Mouse (Mus musculus) heart, adult 2 months (tissue): ENCODE measurements at regions not wholly inside any gene's neighbourhood (a gene's known extent, or its start where the extent isn't known, plus 50 kb on each side); places are given as distances from the start of the nearest gene placed in this dataset.
A peak's percentile ranks its signal among the peaks of the same experiment; 100 is the strongest.

Experiments
- DNase-seq, 2 experiments: peaks; one replicate each; pipeline ENCODE4 v3.0.0; 2021
- H3K27ac ChIP-seq: fragments of 200-600 bp; 2 replicates; pipeline ENCODE4 v1.8.1; 2022
- H3K27me3 ChIP-seq: fragments of 200-500 bp; 2 replicates; pipeline ENCODE4 v1.6.1; 2012; ENCODE audit warnings: mild to moderate bottlenecking, low read length, inconsistent platforms, mixed read lengths; ENCODE audit not compliant: control insufficient read depth, insufficient read depth
- H3K36me3 ChIP-seq: fragments of 200-500 bp; 2 replicates; pipeline ENCODE4 v1.6.1; 2012; ENCODE audit warnings: low read length, inconsistent platforms; ENCODE audit not compliant: control insufficient read depth, insufficient read depth
- H3K4me1 ChIP-seq: fragments of 200-500 bp; 2 replicates; pipeline ENCODE4 v1.6.1; 2011; ENCODE audit warnings: low read length; ENCODE audit not compliant: control insufficient read depth, insufficient read depth
- H3K4me3 ChIP-seq: fragments of 200-600 bp; 2 replicates; pipeline ENCODE4 v1.8.1; 2022
- H3K79me2 ChIP-seq: fragments of 200-500 bp; replicated peaks from 2 replicates; pipeline ENCODE4 v1.6.1; 2012; ENCODE audit warnings: mild to moderate bottlenecking, inconsistent platforms, low read length, moderate library complexity, mixed read lengths; ENCODE audit not compliant: control insufficient read depth, insufficient read depth
- H3K9ac ChIP-seq: fragments of 200-500 bp; 2 replicates; pipeline ENCODE4 v1.6.1; 2012; ENCODE audit warnings: low read depth, mild to moderate bottlenecking, control low read depth, inconsistent platforms, low read length, mixed read lengths
- CTCF ChIP-seq: fragments of 200-600 bp; IDR thresholded peaks from 2 replicates; pipeline ENCODE4 v1.8.1; 2022; ENCODE audit warnings: antibody characterized with exemption, mild to moderate bottlenecking, moderate library complexity
- EP300 ChIP-seq: fragments of 200-500 bp; IDR thresholded peaks from 2 replicates; pipeline ENCODE4 v1.6.1; 2011; ENCODE audit warnings: low read depth, low read length, control low read depth; ENCODE audit not compliant: insufficient read depth
- POLR2A ChIP-seq: fragments of 200-500 bp; IDR thresholded peaks from 2 replicates; pipeline ENCODE4 v1.6.1; 2011; ENCODE audit warnings: mild to moderate bottlenecking, low read depth, low read length, control low read depth; ENCODE audit not compliant: insufficient read depth
- WGBS: fragments of 180-500 bp; shearing (Covaris S2); methylation state at CpG from one replicate; pipeline ENCODE4 v1.1.7; 2018; 5-methylcytosine and 5-hydroxymethylcytosine counted together
- intact Hi-C: fragments of 180-260 bp; cut with DNase I; formaldehyde crosslinking; loops from one replicate; pipeline ENCODE4 v1.15.1; 2025

DNA sequence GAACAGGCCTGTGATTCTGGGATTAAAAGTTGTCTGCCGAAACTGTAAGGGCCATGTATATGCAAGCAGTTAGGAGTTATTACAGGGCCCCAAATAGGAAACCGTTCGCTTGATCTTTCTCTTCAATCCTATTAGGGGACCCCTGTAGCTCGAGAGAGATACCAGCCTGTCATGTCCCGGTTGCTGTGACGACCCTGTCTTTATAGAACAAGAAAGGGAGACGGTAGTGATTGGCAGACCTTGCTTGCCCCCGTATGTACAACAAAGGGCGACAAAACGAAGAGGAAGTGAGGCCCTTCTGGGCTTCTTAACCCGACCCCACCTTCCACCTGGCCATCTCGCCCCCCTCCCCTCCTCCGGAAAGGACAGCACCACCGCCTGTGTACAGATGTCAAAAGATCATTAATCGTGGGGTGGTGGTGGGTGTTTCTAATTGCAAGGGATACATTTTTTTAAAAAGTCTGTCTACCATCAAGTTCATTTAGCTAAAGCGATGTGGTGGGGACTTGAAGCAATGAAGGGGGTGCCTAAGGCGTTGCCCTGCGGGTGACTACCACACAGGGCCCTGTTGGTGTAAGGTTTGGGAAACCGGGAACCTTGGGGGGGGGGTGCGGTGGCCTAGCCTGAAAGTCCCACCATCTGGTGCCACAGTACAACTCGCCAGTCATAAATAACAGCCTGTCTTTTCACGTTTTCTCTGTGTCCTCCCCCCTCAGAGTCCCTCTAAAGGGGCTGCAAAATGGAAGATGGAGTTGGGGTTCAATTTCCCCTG is 155.1 kb downstream of the Insig2 start:
- Histone ChIP-seq H3K4me3 (no peak overlapping the region), H3K79me2 (no peaks in the 10 kb centered on the region), H3K27me3 (peaks cover 4% of the 10 kb centered on the region), H3K9ac (no peak overlapping the region), H3K36me3 (no peaks in the 10 kb centered on the region), H3K4me1 (no peaks in the 10 kb centered on the region), H3K27ac (no peak overlapping the region)
- intact Hi-C loops: no loop called here
- no peak for DNase-seq
- 7% methylated on average over 22 of the region's 22 CpGs for WGBS
- no peak for TF ChIP-seq CTCF
- no peak for TF ChIP-seq EP300
- TF ChIP-seq POLR2A: no peak

DNA sequence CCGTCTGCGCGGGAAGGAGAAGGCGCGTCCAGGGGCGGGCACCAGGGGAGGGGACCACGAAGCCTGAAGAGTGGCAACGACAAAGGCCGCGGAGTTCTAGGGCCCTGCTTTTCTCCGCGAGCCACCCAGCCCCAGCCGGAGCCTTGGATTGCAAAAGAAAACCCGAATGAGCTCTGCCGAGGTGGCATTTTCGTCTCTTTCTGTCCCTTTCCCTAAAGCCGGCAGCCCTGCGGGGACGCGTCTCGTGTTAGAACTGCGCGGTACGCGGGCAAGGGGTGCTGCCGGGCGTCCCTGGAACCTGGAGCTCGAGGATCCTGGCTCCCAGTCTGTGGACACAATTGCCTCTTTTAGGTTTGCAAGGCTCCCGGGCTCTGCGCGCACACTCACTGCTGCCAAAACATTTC is 154.5 kb downstream of the Insig2 start:
- H3K36me3 ChIP-seq: no peaks in the 10 kb centered on the region
- DNase-seq: peak in 1 of 2 experiments; percentile 25
- H3K27me3 ChIP-seq: peaks cover 7% of the 10 kb centered on the region
- no peak overlapping the region for H3K9ac ChIP-seq
- H3K4me3 ChIP-seq: no peak overlapping the region
- H3K27ac ChIP-seq: no peak overlapping the region
- H3K79me2 ChIP-seq: no peaks in the 10 kb centered on the region
- H3K4me1 ChIP-seq: no peaks in the 10 kb centered on the region
- 5% methylated on average over 31 of the region's 31 CpGs for WGBS
- TF ChIP-seq CTCF (no peak), POLR2A (no peak)
- intact Hi-C loops: no loop called here

DNA sequence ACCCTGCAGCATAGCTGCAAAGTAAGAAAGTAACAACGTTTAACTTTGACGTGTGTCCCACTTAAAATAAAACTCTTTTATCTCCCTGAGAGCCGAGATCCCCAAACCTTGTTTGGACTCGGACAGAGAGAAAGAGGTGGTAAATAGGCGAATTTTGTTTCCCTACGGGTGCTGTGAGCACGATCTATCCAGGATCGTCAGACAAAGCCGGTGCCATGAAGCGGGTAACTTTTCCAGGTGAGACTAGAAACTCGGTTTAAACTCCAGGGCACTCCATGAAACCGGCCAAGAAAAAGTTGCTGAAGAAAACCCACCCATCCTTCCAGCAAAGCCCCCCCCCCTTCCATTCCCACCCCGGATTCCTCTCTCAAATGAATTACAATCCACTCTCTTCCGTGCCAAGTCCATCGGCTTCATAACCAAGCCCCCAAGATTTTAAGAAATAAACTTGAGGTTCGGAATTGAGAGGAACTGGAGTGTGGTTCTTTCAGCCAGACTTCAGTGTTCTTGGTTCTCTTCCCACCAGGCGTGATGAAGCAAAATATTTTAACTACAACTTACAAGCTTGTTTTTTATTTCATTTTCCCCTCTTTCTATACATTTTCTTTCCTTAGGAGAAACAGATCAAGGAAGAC is 153.7 kb downstream of the Insig2 start:
- 7% methylated on average over 17 of the region's 17 CpGs for WGBS

DNA sequence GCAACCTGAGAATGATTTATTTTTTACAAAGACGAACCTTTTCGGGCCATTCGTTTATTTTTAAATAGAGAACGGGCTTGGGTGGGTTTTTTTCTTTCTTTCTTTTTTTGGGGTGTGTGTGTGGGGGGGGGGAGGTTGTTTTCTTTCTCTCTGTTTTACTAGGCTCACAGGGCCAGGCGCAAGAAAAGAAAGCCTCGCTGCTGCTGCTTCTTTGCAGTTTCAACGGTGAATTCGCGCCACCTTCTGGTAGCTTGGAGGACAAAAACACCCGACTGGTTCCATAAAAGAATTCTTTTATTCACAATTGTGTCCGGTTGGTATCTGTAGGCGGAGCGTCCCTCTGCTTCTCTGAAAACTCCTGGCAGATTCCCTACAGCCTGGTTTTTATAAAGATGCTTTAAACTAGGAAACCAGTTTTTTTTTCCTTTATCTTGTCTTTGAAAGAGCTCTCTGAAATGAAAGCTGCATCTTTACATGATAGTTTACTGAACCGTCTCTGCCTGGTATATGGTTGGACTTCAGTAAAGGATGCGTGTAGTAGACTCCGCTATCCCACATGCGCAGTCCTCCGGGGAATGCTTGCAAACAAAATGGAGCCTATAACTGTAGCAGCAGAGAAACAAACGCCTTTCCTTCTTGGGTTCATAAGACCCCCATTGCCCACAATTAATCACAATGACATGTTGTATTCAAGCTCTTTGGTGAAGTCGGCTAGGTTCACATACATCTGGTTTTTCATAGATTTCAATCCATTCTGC is 151.9 kb downstream of the Insig2 start:
- no peaks in the 10 kb centered on the region for H3K36me3 ChIP-seq
- 20% methylated on average over 20 of the region's 20 CpGs for WGBS
- H3K4me3 ChIP-seq: no peak overlapping the region
- H3K9ac ChIP-seq: no peak overlapping the region
- DNase-seq: peak; percentile 62 to 68
- TF ChIP-seq POLR2A (no peak), EP300 (0 out of 2 replicates have a peak, but pooled peaks have one; percentile 20), CTCF (peak; percentile 74)
- peaks cover 7% of the 10 kb centered on the region for H3K27me3 ChIP-seq
- intact Hi-C loops: loop anchor here (1.0 to 10.0 kb wide), 4 partner anchors 126 to 594 kb away; no protein-coding TSS in a partner anchor
- H3K79me2 ChIP-seq: no peaks in the 10 kb centered on the region
- H3K27ac ChIP-seq: no peak overlapping the region
- no peaks in the 10 kb centered on the region for H3K4me1 ChIP-seq

More for the DNA sequence above, 153.7 kb downstream of the Insig2 start:
- H3K4me1 ChIP-seq: no peaks in the 10 kb centered on the region
- intact Hi-C loops: no loop called here
- H3K36me3 ChIP-seq: no peaks in the 10 kb centered on the region
- DNase-seq: peak in 1 of 2 experiments; percentile 3
- H3K27ac ChIP-seq: no peak overlapping the region
- no peaks in the 10 kb centered on the region for H3K79me2 ChIP-seq
- no peak for TF ChIP-seq EP300
- TF ChIP-seq POLR2A: no peak
- no peak for TF ChIP-seq CTCF
- no peak overlapping the region for H3K4me3 ChIP-seq
- H3K27me3 ChIP-seq: peaks cover 7% of the 10 kb centered on the region
- H3K9ac ChIP-seq: no peak overlapping the region

DNA sequence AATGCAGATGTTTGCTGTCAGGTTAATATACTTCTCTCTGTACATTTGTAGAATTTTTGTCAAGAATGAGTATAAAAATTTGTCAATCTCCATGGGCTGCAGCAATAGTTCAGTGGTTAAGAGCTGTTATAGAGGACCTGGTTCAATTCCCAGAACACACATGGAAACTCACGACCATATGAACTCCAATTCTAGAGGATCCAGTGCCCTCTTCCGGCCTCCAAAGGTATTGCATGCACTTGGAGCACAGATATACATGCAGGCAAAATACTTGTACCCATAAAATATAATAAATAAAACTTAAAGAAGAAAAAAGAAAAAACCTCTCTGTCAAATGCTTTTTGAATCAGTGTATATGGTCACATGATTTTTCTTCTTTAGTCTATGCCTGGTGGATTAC is 143.5 kb downstream of the Insig2 start:
- Histone ChIP-seq H3K4me3 (no peak overlapping the region), H3K79me2 (no peaks in the 10 kb centered on the region), H3K4me1 (no peaks in the 10 kb centered on the region), H3K27me3 (peaks cover 3% of the 10 kb centered on the region; the same call in 1 of the 2 replicates), H3K36me3 (no peaks in the 10 kb centered on the region), H3K27ac (no peak overlapping the region), H3K9ac (no peak overlapping the region)
- WGBS: 27% methylated on average over 2 of the region's 2 CpGs
- TF ChIP-seq POLR2A (no peak), CTCF (peak; percentile 33)
- intact Hi-C loops: loop anchor here (10.0 kb wide), 1 partner anchor 134 kb away; no protein-coding TSS in a partner anchor
- no peak for DNase-seq

DNA sequence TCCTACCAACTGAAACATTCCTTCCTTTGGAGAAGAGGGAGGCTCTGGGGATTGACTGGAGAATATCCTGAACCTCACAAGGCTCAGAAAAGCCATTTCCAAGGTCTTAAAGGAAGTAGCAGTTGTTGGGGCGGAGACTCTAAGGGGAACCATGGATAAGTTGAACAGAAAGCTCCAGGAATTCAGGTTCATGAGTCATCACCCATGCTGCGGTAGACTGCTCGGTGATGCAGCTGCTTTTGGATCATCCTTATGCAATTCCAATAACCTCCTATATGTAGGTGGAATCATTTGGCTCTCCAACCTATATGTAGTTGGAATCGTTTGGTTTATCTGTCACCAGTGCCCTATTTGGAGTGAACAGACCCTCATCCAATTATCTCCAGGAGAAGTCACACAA is 137.6 kb downstream of the Insig2 start:
- Histone ChIP-seq H3K27ac (no peak overlapping the region), H3K4me3 (no peak overlapping the region), H3K79me2 (no peaks in the 10 kb centered on the region), H3K36me3 (no peaks in the 10 kb centered on the region), H3K4me1 (no peaks in the 10 kb centered on the region), H3K9ac (no peak overlapping the region), H3K27me3 (peaks cover 3% of the 10 kb centered on the region; the same call in 1 of the 2 replicates)
- DNase-seq: no peak
- 78% methylated on average over 4 of the region's 4 CpGs for WGBS
- intact Hi-C loops: no loop called here
- TF ChIP-seq EP300: no peak
- TF ChIP-seq CTCF: no peak
- no peak for TF ChIP-seq POLR2A
